Mouse (Mus musculus) cerebellum, adult 11 months (tissue): ENCODE results near the gene Opn4.

Source experiments
- DNase-seq: peaks from one replicate; pipeline ENCODE4 v3.0.0; 2022

Opn4 gene

DNA sequence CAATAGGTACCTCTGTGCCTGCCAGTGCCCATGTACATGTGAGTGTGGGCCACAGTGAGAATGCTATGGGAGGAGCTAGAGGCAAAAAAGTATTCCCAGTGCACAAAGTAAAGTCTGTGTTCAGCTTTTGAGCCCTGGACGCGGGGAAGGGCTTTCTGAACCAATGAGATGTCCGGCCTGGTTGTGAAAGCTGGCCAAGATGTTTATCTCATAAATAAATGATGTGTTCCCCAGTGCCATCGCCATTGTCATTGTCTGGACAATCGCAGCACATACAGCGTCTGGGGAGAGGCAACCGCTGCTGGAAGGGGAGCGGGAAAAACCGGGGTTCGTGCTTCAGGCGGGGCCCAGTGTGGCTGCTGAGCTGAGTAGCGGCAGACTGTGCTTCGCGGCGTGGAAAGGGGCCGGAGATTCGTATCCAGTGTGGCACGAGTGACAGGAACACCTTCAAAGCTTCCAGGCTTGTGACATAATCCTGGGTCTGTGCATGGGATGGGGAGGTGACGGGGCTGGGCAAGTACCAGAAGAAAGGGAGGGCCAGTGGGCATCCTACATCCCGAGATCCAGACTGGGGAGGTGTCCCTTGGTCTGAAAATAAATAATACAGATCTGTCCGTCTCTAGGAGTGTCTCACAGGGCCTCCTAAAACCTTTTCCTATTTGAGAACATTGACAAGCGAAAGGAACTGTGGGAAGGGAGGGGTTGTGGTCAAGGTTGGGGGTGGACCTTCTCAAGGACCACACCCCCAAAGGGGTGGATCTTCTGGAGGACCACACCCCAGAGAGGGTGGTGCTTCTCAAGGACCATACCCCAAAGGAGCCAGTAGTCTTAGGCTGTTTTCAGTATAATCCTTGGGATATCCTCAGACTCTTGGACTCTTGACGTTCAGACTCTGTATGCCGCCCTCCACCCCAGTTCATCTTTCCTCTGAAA is 8.9 kb downstream of the Opn4 start:
- no peak for DNase-seq

DNA sequence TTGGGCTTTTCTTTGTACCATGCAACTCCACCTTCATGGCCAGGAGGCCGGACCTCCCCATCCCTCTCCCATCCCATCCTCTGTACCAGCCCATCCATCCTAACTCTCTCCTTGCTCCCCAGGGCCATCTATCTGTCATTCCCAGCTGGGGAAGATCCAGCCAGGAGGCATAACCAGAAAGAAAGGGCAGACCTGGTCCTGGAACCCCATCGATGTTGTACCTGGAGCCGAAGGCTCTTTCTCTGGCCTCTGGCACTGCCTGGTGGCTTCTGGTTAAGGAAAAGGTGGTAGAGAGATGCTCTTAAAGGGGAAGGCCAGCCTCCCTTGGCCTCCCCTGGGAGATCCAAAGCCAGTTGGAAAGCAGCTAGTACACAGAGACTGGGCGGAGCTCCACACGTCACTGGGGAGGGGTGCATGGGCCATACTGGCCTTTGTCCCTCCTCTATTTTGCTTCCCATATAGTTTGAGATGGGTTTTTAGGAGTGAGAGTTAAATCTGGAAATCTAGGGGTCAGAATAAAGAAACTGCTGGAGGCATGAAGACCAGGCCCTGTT is 9.8 kb downstream of the Opn4 start:
- DNase-seq = no peak

DNA sequence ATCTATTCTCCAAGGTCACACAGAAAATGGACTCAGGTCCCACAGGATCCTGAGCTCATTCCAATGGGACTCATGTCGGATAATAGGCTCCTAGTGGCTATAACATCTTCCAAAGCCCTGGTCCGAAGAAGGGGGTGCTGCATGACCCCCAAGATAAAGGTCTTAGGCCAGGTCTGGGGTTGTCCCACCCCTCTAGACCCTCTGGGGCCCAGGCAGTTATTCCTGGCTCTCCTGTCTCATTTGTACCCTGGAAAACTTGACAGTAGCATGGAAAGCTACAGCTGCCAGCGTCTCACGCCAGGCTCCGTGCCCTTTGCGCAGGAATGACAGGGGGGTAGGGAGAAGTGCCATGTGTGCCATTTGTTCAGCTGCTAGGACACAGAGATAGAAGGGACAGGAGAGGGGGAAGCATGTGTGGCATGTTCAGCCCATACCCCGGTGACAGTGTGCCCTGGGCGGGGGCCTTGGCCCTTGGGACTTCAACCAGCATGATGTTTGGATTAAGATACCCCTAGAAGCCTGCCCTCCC is 10.7 kb downstream of the Opn4 start:
- no peak for DNase-seq

DNA sequence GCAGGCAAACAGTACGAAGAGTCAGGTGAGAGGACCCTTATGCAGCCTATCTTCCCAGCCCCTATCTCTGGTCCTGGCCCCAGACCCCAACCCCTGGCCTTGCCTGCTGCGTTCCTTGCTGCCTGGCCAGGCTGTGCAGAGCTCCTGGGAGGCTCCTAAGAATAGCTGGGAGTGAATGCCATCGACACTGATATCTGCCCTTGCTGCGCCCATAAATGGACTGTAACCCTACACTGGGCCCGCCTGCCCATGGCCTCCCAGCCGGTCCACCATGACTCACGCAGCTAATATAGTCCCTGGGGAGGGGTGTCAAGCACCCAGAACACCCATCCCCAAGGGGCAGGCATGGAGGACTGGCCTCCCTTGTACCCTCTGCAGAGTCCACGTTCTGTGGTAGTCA is 11.4 kb downstream of the Opn4 start, which contains the start of gene Ldb3:
Gene Ldb3 (minus strand): TSS at position 185 of the 400 bp plus-strand sequence.
- no peak for DNase-seq

GRCm38 (mm10) chr14:34588005-34588404 is 11.9 kb downstream of the Opn4 start:
- no peak for DNase-seq

- DNase-seq = no peak
Observed at GRCm38 (mm10) chr14:34586871-34587270, 13.1 kb downstream of the Opn4 start.

- no peak for DNase-seq
Observed at GRCm38 (mm10) chr14:34585358-34586105, 14.4 kb downstream of the Opn4 start.

DNA sequence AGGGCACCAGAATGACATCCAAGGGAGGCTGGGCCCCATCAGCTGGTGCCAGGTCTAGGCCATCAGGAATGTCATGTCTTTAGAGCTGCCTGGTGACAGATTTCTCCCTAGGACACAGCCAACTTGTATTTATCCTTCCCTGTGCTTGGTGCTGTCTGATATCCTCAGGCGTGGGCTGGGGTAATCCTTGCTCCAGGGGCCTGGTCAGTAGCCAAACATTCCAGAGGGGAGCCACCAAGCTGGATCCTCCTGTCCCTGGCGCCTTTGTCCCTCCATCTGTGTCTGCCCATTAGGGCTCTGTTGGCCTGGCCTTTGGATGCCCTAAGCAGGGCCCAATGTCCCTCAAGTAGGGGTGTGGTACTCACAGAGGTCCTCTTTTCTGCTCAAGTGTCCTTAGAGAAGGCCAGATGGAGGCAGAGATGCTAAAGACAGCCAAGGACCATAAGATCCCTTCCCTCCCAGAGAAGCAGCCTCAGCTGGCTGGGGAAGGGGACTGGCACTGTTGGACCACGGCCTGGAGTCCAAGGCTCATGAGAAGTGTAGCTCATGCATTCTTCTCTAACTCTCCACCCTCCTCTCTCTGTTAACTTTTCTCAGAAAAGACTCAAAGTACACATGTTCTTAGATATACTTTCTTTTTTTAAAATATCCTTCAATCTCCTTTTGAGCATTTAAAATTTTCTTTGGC is 17.1 kb downstream of the Opn4 start:
- DNase-seq = no peak

GRCm38 (mm10) chr14:34576858-34577257 is 23.1 kb downstream of the Opn4 start:
- DNase-seq = no peak

- DNase-seq = no peak
Observed at GRCm38 (mm10) chr14:34574068-34574467, 25.9 kb downstream of the Opn4 start.

GRCm38 (mm10) chr14:34573348-34573913 is 26.5 kb downstream of the Opn4 start:
- DNase-seq = no peak

- no peak for DNase-seq
Observed at GRCm38 (mm10) chr14:34571610-34572387, 28.1 kb downstream of the Opn4 start.

GRCm38 (mm10) chr14:34570903-34571302 is 29.0 kb downstream of the Opn4 start:
- no peak for DNase-seq

DNA sequence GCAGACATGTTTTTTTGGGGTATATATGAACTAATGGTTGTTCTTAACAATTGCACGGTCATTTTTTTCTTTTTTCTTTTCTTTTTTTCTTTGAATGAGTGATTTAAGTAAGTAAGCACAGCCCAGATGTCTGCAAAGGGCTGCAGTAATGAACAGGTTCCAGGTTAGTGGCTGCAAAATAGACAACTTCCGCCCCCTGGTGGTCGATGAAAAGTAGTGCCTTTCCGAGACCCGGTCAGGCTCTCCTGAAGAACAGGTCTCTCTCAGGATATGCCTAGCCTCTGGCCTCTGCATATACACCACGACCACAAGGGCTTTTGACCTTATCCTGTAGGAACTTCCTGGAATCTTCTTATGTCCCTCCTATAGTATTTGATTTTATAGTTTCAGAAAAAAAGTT is 29.6 kb downstream of the Opn4 start:
- peak; percentile 78 for DNase-seq

- no peak for DNase-seq
Observed at GRCm38 (mm10) chr14:34569534-34570194, 30.3 kb downstream of the Opn4 start.

DNA sequence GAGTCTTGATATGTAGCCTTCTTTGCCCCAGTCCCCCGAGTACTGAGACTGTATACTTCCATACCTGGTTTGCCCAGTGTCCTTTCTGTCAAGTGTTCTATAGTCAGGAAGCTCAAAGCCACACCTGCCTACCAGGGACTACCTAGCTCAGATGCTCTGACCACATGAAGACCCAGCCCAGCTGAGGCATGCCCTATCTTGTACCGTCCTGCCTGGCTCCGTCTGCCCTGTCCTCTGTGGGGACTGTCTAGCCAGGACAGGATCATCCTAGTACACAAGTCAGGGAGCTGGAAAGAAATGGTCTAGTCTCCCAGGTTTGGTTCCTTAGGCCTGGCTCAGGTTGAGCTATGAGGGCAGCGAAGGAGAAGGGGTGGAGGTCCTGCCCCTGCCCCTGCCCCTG is 31.3 kb downstream of the Opn4 start:
- DNase-seq = no peak

- no peak for DNase-seq
Observed at GRCm38 (mm10) chr14:34567697-34568096, 32.2 kb downstream of the Opn4 start.

DNA sequence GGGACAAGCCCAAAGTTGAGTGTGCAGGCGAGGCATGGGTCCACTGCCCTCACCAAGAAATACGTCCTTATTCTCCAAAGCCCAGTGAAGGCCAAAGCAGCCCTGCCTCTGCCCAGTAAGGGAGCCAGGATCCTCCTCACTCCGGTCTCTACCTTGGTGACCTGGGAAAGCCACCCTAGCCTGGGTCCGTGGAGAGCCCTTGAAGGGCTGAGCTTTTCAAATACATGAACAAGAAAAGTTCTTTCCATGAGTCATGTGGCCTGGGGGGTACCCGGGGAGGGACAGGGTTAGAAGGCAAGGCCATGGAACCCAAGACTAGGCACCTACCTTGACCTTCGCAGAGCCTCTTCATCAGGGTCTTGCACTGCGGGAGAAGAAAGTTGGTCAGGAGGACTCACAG is 33.4 kb downstream of the Opn4 start:
- no peak for DNase-seq

DNA sequence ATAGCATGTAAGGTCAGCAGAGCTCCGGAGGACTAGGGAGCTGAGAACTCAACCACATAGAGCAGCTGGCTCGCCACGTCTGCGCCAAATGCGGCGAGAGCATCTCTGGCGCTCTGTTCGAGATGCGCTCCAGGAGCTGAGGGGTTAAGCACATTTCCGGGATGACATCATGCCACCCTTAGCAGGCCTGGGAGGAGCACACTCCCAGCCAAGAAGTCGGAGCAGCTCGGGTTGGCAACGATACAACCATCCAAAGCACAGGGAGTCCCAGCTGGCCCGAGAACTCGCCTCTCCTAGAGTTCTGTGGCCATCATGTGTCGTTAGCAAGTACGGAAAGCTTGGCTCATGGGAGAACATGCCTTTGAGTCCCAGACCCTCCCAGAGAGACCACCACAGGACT is 34.2 kb downstream of the Opn4 start:
- DNase-seq = no peak

DNA sequence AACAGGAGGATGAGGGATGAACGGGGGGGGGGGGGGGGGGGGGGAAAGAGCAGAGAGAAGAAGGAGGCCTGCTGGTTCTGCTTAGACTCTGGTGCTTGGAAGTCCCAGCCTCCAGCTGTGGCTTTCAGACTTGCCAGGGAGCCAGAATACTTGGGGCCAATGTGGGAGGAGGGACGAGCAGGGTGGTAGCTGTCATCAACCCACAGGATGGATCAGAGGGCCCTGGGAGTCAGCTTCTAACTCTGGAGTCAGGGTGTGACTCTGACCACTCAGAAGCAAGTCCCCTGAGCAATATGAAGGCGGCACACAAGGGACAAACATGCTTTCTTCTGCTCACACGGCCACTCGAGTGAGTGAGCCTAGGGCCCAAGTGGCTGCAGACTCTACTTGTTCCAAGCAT is 35.3 kb downstream of the Opn4 start:
- DNase-seq = no peak

- no peak for DNase-seq
Observed at GRCm38 (mm10) chr14:34562393-34562792, 37.5 kb downstream of the Opn4 start.
